Mouse (Mus musculus) cerebellum, postnatal 25 days (tissue): Measurements from ENCODE around the gene Ankib1.

Experiments used
- DNase-seq, 2 experiments: peaks; one replicate each; pipeline ENCODE4 v3.0.0; 2021; ENCODE audit warnings: mixed read lengths in 2 of 2

The Ankib1 gene

DNA sequence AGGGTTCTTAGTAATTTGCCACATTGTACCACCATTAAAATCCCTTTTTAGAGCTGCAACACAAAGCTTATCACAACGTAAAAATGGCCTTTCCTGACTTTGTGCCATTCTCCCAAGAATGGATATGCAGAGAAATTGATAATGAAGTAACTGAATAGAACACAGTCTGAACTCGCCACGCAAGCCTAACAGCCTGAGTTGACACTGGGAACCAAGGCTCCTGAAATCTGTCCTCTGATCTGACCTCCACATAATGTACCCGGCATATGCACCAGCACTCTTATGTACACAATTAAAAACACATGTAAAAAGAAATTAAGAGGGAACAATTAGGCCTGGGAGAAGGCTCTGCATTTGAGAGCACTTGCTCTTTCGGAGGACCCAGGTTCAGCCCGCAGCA, 157.4 kb downstream of the Ankib1 start:
- no peak for DNase-seq

DNA sequence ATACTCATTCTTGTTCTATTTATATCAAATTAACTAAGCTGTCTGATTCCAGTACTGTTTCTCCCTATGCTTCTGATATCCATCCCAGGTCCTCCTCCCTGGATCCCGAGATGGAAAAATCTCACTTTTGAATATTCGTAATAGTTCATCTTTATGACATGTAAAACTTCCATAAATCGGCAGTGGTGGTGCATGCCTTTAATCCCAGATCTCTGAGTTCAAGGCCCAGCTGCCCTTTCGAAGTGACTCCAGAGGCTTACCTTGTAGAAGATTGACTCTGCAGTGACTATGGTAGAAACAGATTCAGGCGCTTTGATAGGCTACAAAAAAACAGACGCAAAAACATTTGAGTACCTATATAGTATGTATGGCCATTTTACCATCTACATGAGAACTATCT, 158.1 kb downstream of the Ankib1 start:
- no peak for DNase-seq
